Mouse (Mus musculus) myocyte (in vitro differentiated cells): ENCODE results near the gene Homer2. TPM values are rescaled to one million over a fixed set of nuclear protein-coding genes. Genes with fewer than 3 reads are reported as not detected.

Experiments
- H3K27me3 ChIP-seq: one replicate; pipeline ENCODE4 v1.6.1; 2011; ENCODE audit not compliant: control insufficient read depth, insufficient read depth, insufficient read length
- H3K36me3 ChIP-seq: one replicate; pipeline ENCODE4 v1.6.1; 2011; ENCODE audit not compliant: control insufficient read depth, insufficient read depth
- H3K4me2 ChIP-seq: one replicate; pipeline ENCODE4 v1.6.1; 2011; ENCODE audit warnings: low read depth, control low read depth
- H3K4me3 ChIP-seq: one replicate; pipeline ENCODE4 v1.5.1; 2011; ENCODE audit warnings: mild to moderate bottlenecking, control low read depth, moderate library complexity
- H3K79me2 ChIP-seq: one replicate; pipeline ENCODE4 v1.6.1; 2011; ENCODE audit not compliant: control insufficient read depth, insufficient read depth
- H3ac ChIP-seq: one replicate; pipeline ENCODE4 v1.6.1; 2011; ENCODE audit not compliant: control insufficient read depth, insufficient read length
- CEBPB ChIP-seq: IDR thresholded peaks from 2 replicates; pipeline ENCODE4 v1.6.1; 2011; ENCODE audit warnings: mild to moderate bottlenecking, moderate library complexity; ENCODE audit not compliant: poor library complexity, insufficient read depth, severe bottlenecking
- E2F4 ChIP-seq: IDR thresholded peaks from one replicate; pipeline ENCODE4 v1.6.1; 2011; ENCODE audit warnings: mild to moderate bottlenecking, control low read depth, moderate library complexity; ENCODE audit not compliant: insufficient read depth
- MAX ChIP-seq: IDR thresholded peaks from one replicate; pipeline ENCODE4 v1.6.1; 2011; ENCODE audit warnings: low read depth, mild to moderate bottlenecking, control low read depth
- MYOD1 ChIP-seq, 3 experiments: IDR thresholded peaks; one replicate each; pipeline ENCODE4 v1.6.1; 2011; ENCODE audit warnings: control low read depth in 2 of 3, low read depth in 2 of 3, mild to moderate bottlenecking in 2 of 3, moderate library complexity in 1 of 3; ENCODE audit not compliant: insufficient read length in 2 of 3, control insufficient read depth in 1 of 3
- MYOG ChIP-seq, 3 experiments: IDR thresholded peaks; one replicate each; pipeline ENCODE4 v1.6.1; 2011; ENCODE audit warnings: control low read depth in 2 of 3, low read depth in 2 of 3, mild to moderate bottlenecking in 2 of 3; ENCODE audit not compliant: insufficient read length in 2 of 3, control insufficient read depth in 1 of 3, insufficient read depth in 1 of 3
- POLR2A ChIP-seq: IDR thresholded peaks from one replicate; pipeline ENCODE4 v1.6.1; 2011; ENCODE audit warnings: low read depth, mild to moderate bottlenecking, control low read depth, moderate library complexity; ENCODE audit not compliant: insufficient read length
- POLR2AphosphoS2 ChIP-seq: IDR thresholded peaks from one replicate; pipeline ENCODE4 v1.6.1; 2011; ENCODE audit warnings: low read depth, control low read depth; ENCODE audit not compliant: insufficient read length
- REST ChIP-seq: IDR thresholded peaks from one replicate; pipeline ENCODE4 v1.6.1; 2011; ENCODE audit warnings: mild to moderate bottlenecking, control low read depth, moderate library complexity; ENCODE audit not compliant: insufficient read depth, insufficient read length
- SRF ChIP-seq: IDR thresholded peaks from one replicate; pipeline ENCODE4 v1.6.1; 2011; ENCODE audit warnings: low read depth; ENCODE audit not compliant: control insufficient read depth, insufficient read length
- TCF12 ChIP-seq: IDR thresholded peaks from one replicate; pipeline ENCODE4 v1.6.1; 2011; ENCODE audit warnings: mild to moderate bottlenecking, control low read depth; ENCODE audit not compliant: poor library complexity, insufficient read depth, severe bottlenecking
- TCF3 ChIP-seq: IDR thresholded peaks from one replicate; pipeline ENCODE4 v1.6.1; 2011; ENCODE audit warnings: low read depth, control low read depth; ENCODE audit not compliant: insufficient read length
- USF1 ChIP-seq: IDR thresholded peaks from one replicate; pipeline ENCODE4 v1.6.1; 2011; ENCODE audit warnings: low read depth, mild to moderate bottlenecking, control low read depth, moderate library complexity
- polyA plus RNA-seq: library from polyadenylated mRNA; unstranded; fragments of >200 nt; fragmentation: generic; extraction: Trizol; gene quantifications from one replicate; pipeline ENCODE4 v1.2.1, GENCODE M21; 2012; ENCODE audit warnings: missing spikeins

Homer2 gene
- polyA plus RNA-seq, 1 experiment, result not detected

GRCm38 (mm10) chr7:81727716-81728115 lies 20.4 kb upstream of the Homer2 start:
- TF ChIP-seq SRF (no peak), MAX (no peak), TCF12 (no peak), USF1 (no peak), CEBPB (no peak), MYOD1 (IDR thresholded peaks at IDR 0.05; ENCODE audit: control insufficient read depth in 1 of 3, insufficient read length in 2 of 3, low read depth in 2 of 3) (no peak), POLR2AphosphoS2 (no peak), TCF3 (no peak), MYOG (IDR thresholded peaks at IDR 0.05; ENCODE audit: control insufficient read depth in 1 of 3, insufficient read depth in 1 of 3, insufficient read length in 2 of 3, low read depth in 2 of 3) (no peak)
- no peaks in the 10 kb centered on the region for H3K36me3 ChIP-seq
- no peak overlapping the region for H3ac ChIP-seq
- no peak overlapping the region for H3K4me2 ChIP-seq
- no peaks in the 10 kb centered on the region for H3K27me3 ChIP-seq
- H3K79me2 ChIP-seq, result no peaks in the 10 kb centered on the region
- H3K4me3 ChIP-seq, result no peak overlapping the region

- H3ac ChIP-seq, result no peak overlapping the region
- TF ChIP-seq MYOD1 (IDR thresholded peaks at IDR 0.05; ENCODE audit: control insufficient read depth in 1 of 3, insufficient read length in 2 of 3, low read depth in 2 of 3), result no peak
- TF ChIP-seq MYOG (IDR thresholded peaks at IDR 0.05; ENCODE audit: control insufficient read depth in 1 of 3, insufficient read depth in 1 of 3, insufficient read length in 2 of 3, low read depth in 2 of 3), result no peak
- TF ChIP-seq MAX, result no peak
- no peak for TF ChIP-seq TCF12
- TF ChIP-seq POLR2AphosphoS2, result no peak
- TF ChIP-seq E2F4, result no peak
- TF ChIP-seq REST, result no peak
- H3K4me3 ChIP-seq, result no peak overlapping the region
- H3K4me2 ChIP-seq, result no peak overlapping the region
- no peaks in the 10 kb centered on the region for H3K36me3 ChIP-seq
- no peaks in the 10 kb centered on the region for H3K79me2 ChIP-seq
- no peaks in the 10 kb centered on the region for H3K27me3 ChIP-seq
Observed at GRCm38 (mm10) chr7:81726728-81727005, 19.3 kb upstream of the Homer2 start.

GRCm38 (mm10) chr7:81725986-81726727 lies 18.8 kb upstream of the Homer2 start:
- no peaks in the 10 kb centered on the region for H3K27me3 ChIP-seq
- H3K4me2 ChIP-seq, result no peak overlapping the region
- no peaks in the 10 kb centered on the region for H3K79me2 ChIP-seq
- TF ChIP-seq POLR2A (no peak), MYOG (IDR thresholded peaks at IDR 0.05; ENCODE audit: control insufficient read depth in 1 of 3, insufficient read depth in 1 of 3, insufficient read length in 2 of 3, low read depth in 2 of 3) (no peak), POLR2AphosphoS2 (no peak), MAX (no peak)
- H3ac ChIP-seq, result no peak overlapping the region
- no peaks in the 10 kb centered on the region for H3K36me3 ChIP-seq
- no peak overlapping the region for H3K4me3 ChIP-seq

GRCm38 (mm10) chr7:81723851-81724250 lies 16.5 kb upstream of the Homer2 start:
- Histone ChIP-seq H3K4me2 (no peak overlapping the region), H3K4me3 (no peak overlapping the region), H3ac (no peak overlapping the region), H3K27me3 (no peaks in the 10 kb centered on the region), H3K79me2 (no peaks in the 10 kb centered on the region), H3K36me3 (no peaks in the 10 kb centered on the region)
- TF ChIP-seq USF1 (no peak), REST (no peak), E2F4 (no peak), TCF3 (no peak)

- H3ac ChIP-seq, result no peak overlapping the region
- H3K27me3 ChIP-seq, result peaks cover 5% of the 10 kb centered on the region
- no peaks in the 10 kb centered on the region for H3K36me3 ChIP-seq
- no peak for TF ChIP-seq TCF12
- no peak for TF ChIP-seq MAX
- no peak for TF ChIP-seq USF1
- no peak for TF ChIP-seq REST
- TF ChIP-seq TCF3, result no peak
- no peak for TF ChIP-seq SRF
- no peak for TF ChIP-seq MYOD1 (IDR thresholded peaks at IDR 0.05; ENCODE audit: control insufficient read depth in 1 of 3, insufficient read length in 2 of 3, low read depth in 2 of 3)
- TF ChIP-seq MYOG (IDR thresholded peaks at IDR 0.05; ENCODE audit: control insufficient read depth in 1 of 3, insufficient read depth in 1 of 3, insufficient read length in 2 of 3, low read depth in 2 of 3), result no peak
- no peak overlapping the region for H3K4me3 ChIP-seq
- H3K79me2 ChIP-seq, result no peaks in the 10 kb centered on the region
- no peak overlapping the region for H3K4me2 ChIP-seq
Observed at GRCm38 (mm10) chr7:81721271-81721670, 13.9 kb upstream of the Homer2 start.
